Mouse (Mus musculus): ENCODE data around the gene Mzt1. TPM values are rescaled to one million over a fixed set of nuclear protein-coding genes. Genes with fewer than 3 reads are reported as not detected.

Mzt1 gene
- 25.5 to 35.6 TPM (median 30.8 TPM) in 4 replicates for total RNA-seq (2023; ENCODE audit: inconsistent age)

DNA sequence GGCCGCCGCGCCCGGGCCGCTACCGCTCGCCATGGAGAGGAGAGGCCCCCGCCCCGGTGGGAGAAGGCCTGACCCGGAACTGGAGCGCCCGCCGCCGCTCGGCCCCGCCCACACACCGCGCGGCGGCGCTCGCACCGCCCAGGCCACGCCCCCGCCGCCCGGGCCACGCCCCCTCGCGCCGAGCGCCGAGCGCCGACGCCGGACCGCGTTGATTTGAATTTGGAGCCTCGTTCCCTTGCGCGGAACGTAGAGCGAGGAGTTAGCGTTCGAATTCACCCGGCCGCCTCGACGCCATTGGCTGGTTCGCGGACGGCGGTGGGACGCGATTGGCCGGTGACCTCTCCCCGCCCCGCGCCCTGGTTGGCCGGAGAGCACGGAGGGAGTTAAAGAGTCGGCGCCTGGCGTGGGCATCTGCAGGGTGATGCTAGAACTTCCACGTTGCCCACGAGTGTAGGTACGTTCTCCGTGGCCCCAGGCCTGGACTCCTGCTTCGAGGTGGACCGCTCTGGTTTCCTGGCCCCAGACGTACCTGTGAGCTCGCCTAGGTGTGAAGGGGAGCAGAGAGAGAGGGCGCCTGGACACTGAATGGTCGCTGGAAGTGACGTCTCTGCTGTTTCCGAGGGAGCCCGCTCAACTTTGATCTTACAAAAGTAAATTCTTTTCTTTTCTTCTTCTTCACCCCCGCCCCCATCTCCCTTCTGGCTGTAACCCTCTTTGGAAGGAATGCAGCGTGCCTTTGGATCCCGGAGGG lies at the start of gene Mzt1, which contains the start of gene Bora:
Mzt1 (minus strand) TSS at position 104 of the 751 bp plus-strand sequence.
Bora (plus strand) TSS at position 192 of the 751 bp plus-strand sequence.

DNA sequence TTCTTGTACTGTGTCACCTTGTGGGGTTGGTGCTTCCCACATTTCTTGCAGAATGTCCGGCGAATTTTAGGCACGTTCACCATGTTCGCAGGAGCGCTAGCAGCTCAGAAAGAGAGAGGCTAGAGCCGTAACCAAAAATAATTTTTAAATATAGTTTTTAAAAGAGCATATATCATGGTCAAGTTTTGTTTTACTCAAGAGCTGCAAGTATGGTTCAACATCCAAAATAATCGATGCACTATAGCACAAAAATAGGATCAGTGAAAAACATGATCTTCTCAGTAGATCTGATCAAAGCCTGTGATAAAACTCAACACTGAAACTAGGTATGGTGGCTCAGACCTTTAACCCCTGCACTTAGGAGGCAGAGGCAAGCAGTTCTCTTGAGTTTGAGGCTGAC lies 51.7 kb downstream of the Mzt1 start, which contains the start of gene Rpl36a-ps1:
Rpl36a-ps1 (minus strand) TSS at position 101 of the 400 bp plus-strand sequence.

Other genes starting within 250 kb of the Mzt1 start
- gene Rpl36a-ps1, start 51.8 kb downstream of the Mzt1 start, total RNA-seq (2023; ENCODE audit: inconsistent age) = 1.7 to 12.5 TPM (median 4.4 TPM) in 4 replicates
- gene Bora, start 88 bp upstream of the Mzt1 start, total RNA-seq (2023; ENCODE audit: inconsistent age) = 13.2 to 18.3 TPM (median 14.5 TPM) in 4 replicates
- gene Pibf1, start 53.3 kb upstream of the Mzt1 start, total RNA-seq (2023; ENCODE audit: inconsistent age) = 22.1 to 23.0 TPM (median 22.2 TPM) in 4 replicates
- 24.3 to 32.6 TPM (median 28.5 TPM) in 4 replicates for gene Dis3, start 53.6 kb upstream of the Mzt1 start, total RNA-seq (2023; ENCODE audit: inconsistent age)